Mouse (Mus musculus): Measurements from ENCODE around the gene Lrat. TPM values are rescaled to one million over a fixed set of nuclear protein-coding genes. Genes with fewer than 3 reads are reported as not detected.

The Lrat gene
- 0.06 TPM in 1 of 2 replicates, not detected in the other for total RNA-seq (2021)
- long read RNA-seq, full-length matches to known transcripts: 6 of 7 reads
- long read RNA-seq, partial matches to known transcripts: 0 of 7 reads
- long read RNA-seq, other reads (novel, unspliced or antisense): 1 of 7 reads

- peak; percentile 33 for DNase-seq
Observed at GRCm38 (mm10) chr3:82903613-82904205, at the start of gene Lrat. Lrat (minus strand) TSS chr3:82903973.

GRCm38 (mm10) chr3:82952173-82952962 is 48.6 kb upstream of the Lrat start:
- DNase-seq: no peak

GRCm38 (mm10) chr3:82950639-82951038 is 46.9 kb upstream of the Lrat start:
- DNase-seq: no peak

- no peak for DNase-seq
Observed at GRCm38 (mm10) chr3:82950208-82950607, 46.4 kb upstream of the Lrat start.

- no peak for DNase-seq
Observed at GRCm38 (mm10) chr3:82946375-82947107, 42.8 kb upstream of the Lrat start.

- DNase-seq: no peak
Observed at GRCm38 (mm10) chr3:82927917-82928316, 24.1 kb upstream of the Lrat start.

GRCm38 (mm10) chr3:82915632-82916031 is 11.9 kb upstream of the Lrat start:
- DNase-seq: no peak

GRCm38 (mm10) chr3:82908671-82909070 is 4.9 kb upstream of the Lrat start:
- no peak for DNase-seq

- peak; percentile 4 for DNase-seq
Observed at GRCm38 (mm10) chr3:82904211-82904908, 587 bp upstream of the Lrat start.

GRCm38 (mm10) chr3:82902757-82903612 is 788 bp downstream of the Lrat start:
- no peak for DNase-seq

GRCm38 (mm10) chr3:82888842-82889241 is 14.9 kb downstream of the Lrat start:
- no peak for DNase-seq

GRCm38 (mm10) chr3:82877258-82877657 is 26.5 kb downstream of the Lrat start:
- no peak for DNase-seq

- DNase-seq: peak; percentile 77
Observed at GRCm38 (mm10) chr3:82876372-82876739, 27.4 kb downstream of the Lrat start, which contains the start of gene Rbm46. Rbm46 (minus strand) TSS chr3:82876483.

GRCm38 (mm10) chr3:82875671-82876371 is 28.0 kb downstream of the Lrat start:
- peak; percentile 2 for DNase-seq

- DNase-seq: peak; percentile 11
Observed at GRCm38 (mm10) chr3:82857414-82858077, 46.2 kb downstream of the Lrat start.

Other genes with a start within 250 kb of the Lrat start
- 1.4 and 1.6 TPM in 2 replicates for gene Rbm46, start 27.5 kb downstream of the Lrat start, total RNA-seq (2021)
- gene Fgg, start 103.8 kb upstream of the Lrat start, total RNA-seq (2021): 0.24 and 23.1 TPM in 2 replicates
- gene Fga, start 122.1 kb upstream of the Lrat start, total RNA-seq (2021): 0.18 and 34.4 TPM in 2 replicates
- 17.5 TPM in 1 of 2 replicates, not detected in the other for gene Fgb, start 145.9 kb upstream of the Lrat start, total RNA-seq (2021)
- gene Plrg1, start 151.5 kb upstream of the Lrat start, total RNA-seq (2021): 50.1 and 51.6 TPM in 2 replicates
- gene Dchs2, start 224.0 kb upstream of the Lrat start, total RNA-seq (2021): 0.52 and 0.67 TPM in 2 replicates

Data from adrenal gland, postnatal 25 days (tissue).